Mouse (Mus musculus): ENCODE data around the gene Fbxw22.
"Not testable (repeated sequence)": the region's sequence is repeated elsewhere in the genome, so short reads cannot be mapped to it uniquely, and the experiment has no call there.

The Fbxw22 gene

DNA sequence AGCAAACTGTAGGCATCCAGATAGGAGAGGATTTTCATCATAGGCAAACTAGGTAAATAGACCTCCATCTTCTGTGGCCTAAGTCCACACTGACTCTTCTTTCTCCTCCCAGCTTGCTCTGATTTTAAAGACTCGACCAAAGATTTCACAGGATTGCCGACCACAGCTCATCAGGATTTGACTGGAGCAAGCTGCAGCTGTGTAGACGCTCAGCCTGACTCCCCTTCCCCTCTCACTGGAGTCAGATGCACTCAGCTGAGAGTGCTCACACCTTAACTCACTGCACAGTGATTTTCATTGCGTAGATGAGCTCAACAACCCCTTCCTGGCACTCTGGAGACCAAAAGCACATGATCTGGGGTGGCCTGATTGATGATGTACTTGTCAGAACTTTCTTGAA, at the start of gene Fbxw22:
Fbxw22 (minus strand) TSS at position 101 of the 400 bp plus-strand sequence.
- not testable (repeated sequence) for DNase-seq (ENCODE audit: low spot score in 2 of 2)

- no peak for DNase-seq (ENCODE audit: low spot score in 2 of 2)
Observed at GRCm38 (mm10) chr9:109449040-109449439, 44.9 kb upstream of the Fbxw22 start, which contains the start of gene Fbxw16. Fbxw16 (minus strand) TSS chr9:109449140.

GRCm38 (mm10) chr9:109432956-109433355, 28.9 kb upstream of the Fbxw22 start:
- DNase-seq (ENCODE audit: low spot score in 2 of 2): no peak

- DNase-seq (ENCODE audit: low spot score in 2 of 2): not testable (repeated sequence)
Observed at GRCm38 (mm10) chr9:109339559-109339958, 64.5 kb downstream of the Fbxw22 start, which contains the start of gene Fbxw28. Fbxw28 (minus strand) TSS chr9:109339659.

Measured in right cerebral cortex, postnatal 36 days (tissue).